Mouse (Mus musculus) neural tube, embryonic 12.5 days (tissue): Measurements from ENCODE around the gene Nrap. TPM values are rescaled to one million over a fixed set of nuclear protein-coding genes. Genes with fewer than 3 reads are reported as not detected.
A peak's percentile ranks its signal among the peaks of the same experiment; 100 is the strongest.
"Not testable (repeated sequence)": the region's sequence is repeated elsewhere in the genome, so short reads cannot be mapped to it uniquely, and the experiment has no call there.

Source experiments
- ATAC-seq: fragments of 200-750 bp; cut with Nextera tagmentation; 2 replicates; pipeline ENCODE4 v1.8.0; 2017; ENCODE audit warnings: low read depth, mild to moderate bottlenecking, moderate TSS enrichment, moderate library complexity; ENCODE audit not compliant: low FRiP score
- H3K27ac ChIP-seq: fragments of 300-500 bp; sonication (generic); 2 replicates; pipeline ENCODE4 v1.5.1; 2016
- H3K27me3 ChIP-seq: fragments of 300-500 bp; sonication (generic); replicated peaks from 2 replicates; pipeline ENCODE4 v1.6.1; 2016; ENCODE audit warnings: mild to moderate bottlenecking
- H3K36me3 ChIP-seq: fragments of 300-500 bp; sonication (generic); 2 replicates; pipeline ENCODE4 v1.6.1; 2016; ENCODE audit warnings: mild to moderate bottlenecking
- H3K4me1 ChIP-seq: fragments of 300-500 bp; sonication (generic); 2 replicates; pipeline ENCODE4 v1.6.1; 2016
- H3K4me2 ChIP-seq: fragments of 300-500 bp; sonication (generic); replicated peaks from 2 replicates; pipeline ENCODE4 v1.6.1; 2016; ENCODE audit warnings: mild to moderate bottlenecking
- H3K4me3 ChIP-seq: fragments of 300-500 bp; sonication (generic); 2 replicates; pipeline ENCODE4 v1.5.1; 2016
- H3K9ac ChIP-seq: fragments of 300-500 bp; sonication (generic); 2 replicates; pipeline ENCODE4 v1.6.1; 2016; ENCODE audit warnings: mild to moderate bottlenecking
- H3K9me3 ChIP-seq: fragments of 300-500 bp; sonication (generic); 2 replicates; pipeline ENCODE4 v1.6.1; 2016; ENCODE audit warnings: mild to moderate bottlenecking
- WGBS: fragments of 180-500 bp; shearing (Covaris S2); methylation state at CpG from one replicate; pipeline ENCODE4 v1.1.7; 2016; 5-methylcytosine and 5-hydroxymethylcytosine counted together
- polyA plus RNA-seq: library from polyadenylated mRNA; unstranded; fragments of >200 nt; fragmentation: Nextera tagmentation; extraction: Ambion mirVana; gene quantifications from 2 replicates; pipeline ENCODE4 v1.2.1, GENCODE M21; 2016

Gene Nrap
- polyA plus RNA-seq, 1 experiment from 2014 or later = 0.19 TPM

DNA sequence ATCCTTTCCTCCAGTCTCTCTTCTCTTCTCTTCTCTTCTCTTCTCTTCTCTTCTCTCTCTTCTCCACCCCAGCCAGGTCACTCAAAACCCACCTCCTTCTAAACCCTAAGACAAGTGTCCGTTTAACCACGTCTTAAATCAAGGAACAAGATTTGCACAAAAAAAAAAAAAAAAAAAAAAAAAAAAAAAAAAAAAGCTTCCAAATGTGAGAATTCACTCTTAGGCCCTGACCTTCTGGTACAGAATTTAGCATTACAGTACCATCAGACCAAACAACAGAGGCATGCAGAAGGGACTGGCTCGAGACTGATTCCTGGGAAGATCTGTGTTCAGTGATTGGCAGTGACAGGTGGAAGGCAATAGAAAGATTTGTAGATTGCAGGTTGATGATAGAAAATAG, 30.5 kb upstream of the Nrap start:
- Histone ChIP-seq H3K9me3 (no peaks in the 10 kb centered on the region), H3K4me3 (no peak overlapping the region), H3K9ac (no peak overlapping the region), H3K36me3 (no peaks in the 10 kb centered on the region), H3K4me2 (no peak overlapping the region), H3K4me1 (0 out of 2 replicates have a peak, but pooled peaks cover 4% of the 10 kb centered on the region), H3K27me3 (no peaks in the 10 kb centered on the region), H3K27ac (no peak overlapping the region)
- WGBS = 84% methylated on average over 3 of the region's 3 CpGs
- ATAC-seq = no peak

DNA sequence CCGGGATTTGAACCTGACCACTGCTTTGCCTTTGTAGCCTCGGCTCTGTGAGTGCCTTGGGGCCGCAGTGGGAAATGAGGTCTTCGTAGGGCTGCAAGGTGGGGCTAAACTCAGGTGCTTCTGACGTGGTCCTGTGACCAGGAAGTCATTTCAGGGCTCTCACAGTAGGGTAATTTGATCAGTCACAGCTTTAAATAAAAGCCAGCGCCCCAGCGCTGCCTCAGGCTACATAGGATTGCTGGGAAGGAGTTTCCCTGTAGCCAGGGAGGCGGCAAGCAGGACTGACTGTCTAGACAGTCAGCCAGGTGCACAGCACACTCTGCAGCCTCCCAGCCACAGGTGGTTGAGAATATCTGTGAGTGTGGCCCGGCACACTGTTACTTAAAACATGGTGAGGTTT, 29.6 kb upstream of the Nrap start:
- Histone ChIP-seq H3K27me3 (no peaks in the 10 kb centered on the region), H3K27ac (no peak overlapping the region), H3K4me1 (0 out of 2 replicates have a peak, but pooled peaks cover 4% of the 10 kb centered on the region), H3K36me3 (no peaks in the 10 kb centered on the region), H3K9ac (no peak overlapping the region), H3K4me3 (no peak overlapping the region), H3K4me2 (no peak overlapping the region), H3K9me3 (no peaks in the 10 kb centered on the region)
- 72% methylated on average over 9 of the region's 9 CpGs for WGBS
- no peak for ATAC-seq

DNA sequence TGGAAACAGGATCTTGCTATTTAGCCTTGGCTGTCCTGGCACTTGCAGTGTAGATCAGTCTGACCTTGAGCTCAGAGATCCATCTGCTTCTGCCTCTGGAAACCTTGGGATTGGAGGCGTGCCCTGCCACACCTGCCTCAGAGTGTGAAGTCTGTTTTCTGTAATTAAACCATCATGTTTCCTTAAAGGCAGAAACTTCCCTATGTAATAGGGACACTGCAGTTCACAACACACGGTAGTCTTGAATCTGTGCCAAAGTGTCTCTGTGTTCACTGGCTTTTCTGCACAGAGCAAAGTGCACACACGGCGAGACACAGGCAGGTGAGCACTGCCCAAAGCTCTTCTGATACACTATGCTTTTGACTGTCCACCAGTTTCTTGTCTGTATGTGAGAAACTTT, 28.6 kb upstream of the Nrap start:
- no peaks in the 10 kb centered on the region for H3K9me3 ChIP-seq
- WGBS = 92% methylated on average over 4 of the region's 4 CpGs
- no peak overlapping the region for H3K27ac ChIP-seq
- H3K27me3 ChIP-seq = no peaks in the 10 kb centered on the region
- 0 out of 2 replicates have a peak, but pooled peaks cover 3% of the 10 kb centered on the region for H3K4me1 ChIP-seq
- H3K9ac ChIP-seq = no peak overlapping the region
- ATAC-seq = no peak
- no peak overlapping the region for H3K4me3 ChIP-seq
- H3K36me3 ChIP-seq = no peaks in the 10 kb centered on the region
- H3K4me2 ChIP-seq = no peak overlapping the region

DNA sequence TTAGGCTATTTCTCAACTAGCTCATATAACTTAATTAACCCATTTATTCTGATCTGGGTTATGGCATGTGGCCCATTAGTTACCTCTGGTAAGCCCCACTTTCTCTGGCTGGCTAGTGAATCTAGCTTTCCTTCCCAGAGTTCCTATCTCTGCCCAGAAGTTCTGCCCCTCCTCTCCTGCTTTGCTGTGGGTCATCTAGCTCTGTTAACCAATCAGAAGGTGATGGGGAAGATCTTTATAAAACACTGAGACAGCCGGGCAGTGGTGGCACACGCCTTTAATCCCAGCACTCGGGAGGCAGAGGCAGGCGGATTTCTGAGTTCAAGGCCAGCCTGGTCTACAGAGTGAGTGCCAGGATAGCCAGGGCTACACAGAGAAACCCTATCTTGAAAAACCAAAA, 20.0 kb upstream of the Nrap start:
- not testable (repeated sequence) for ATAC-seq, H3K9me3 ChIP-seq, H3K4me3 ChIP-seq, H3K27ac ChIP-seq, H3K9ac ChIP-seq, H3K27me3 ChIP-seq, H3K4me2 ChIP-seq, H3K4me1 ChIP-seq, H3K36me3 ChIP-seq
- 94% methylated on average over 4 of the region's 4 CpGs for WGBS

DNA sequence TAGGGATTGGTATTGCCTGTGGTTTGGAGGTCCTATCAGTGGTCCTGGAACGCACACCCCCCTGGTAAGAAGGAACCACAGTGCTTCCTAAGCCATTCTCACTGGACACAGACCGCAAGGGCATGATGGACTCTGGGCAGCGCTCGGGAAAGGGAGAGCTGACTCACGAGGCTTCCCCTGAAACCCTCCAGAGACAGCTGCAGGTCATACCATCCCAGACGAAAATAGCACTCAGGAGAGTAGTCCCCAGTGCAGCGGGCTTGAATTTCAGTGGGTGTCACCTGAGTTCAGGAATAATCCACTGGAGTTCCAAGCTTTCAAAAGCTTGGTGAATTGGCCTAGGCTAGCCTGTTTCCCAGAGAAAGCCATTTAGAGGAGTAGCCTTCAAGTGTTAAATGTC, 16.7 kb upstream of the Nrap start:
- WGBS = 93% methylated on average over 7 of the region's 7 CpGs
- Histone ChIP-seq H3K4me3 (no peak overlapping the region), H3K4me1 (no peaks in the 10 kb centered on the region), H3K27ac (no peak overlapping the region), H3K9me3 (no peaks in the 10 kb centered on the region), H3K36me3 (peaks cover 4% of the 10 kb centered on the region; the same call in 1 of the 2 replicates), H3K4me2 (no peak overlapping the region), H3K9ac (no peak overlapping the region), H3K27me3 (no peaks in the 10 kb centered on the region)
- no peak for ATAC-seq

DNA sequence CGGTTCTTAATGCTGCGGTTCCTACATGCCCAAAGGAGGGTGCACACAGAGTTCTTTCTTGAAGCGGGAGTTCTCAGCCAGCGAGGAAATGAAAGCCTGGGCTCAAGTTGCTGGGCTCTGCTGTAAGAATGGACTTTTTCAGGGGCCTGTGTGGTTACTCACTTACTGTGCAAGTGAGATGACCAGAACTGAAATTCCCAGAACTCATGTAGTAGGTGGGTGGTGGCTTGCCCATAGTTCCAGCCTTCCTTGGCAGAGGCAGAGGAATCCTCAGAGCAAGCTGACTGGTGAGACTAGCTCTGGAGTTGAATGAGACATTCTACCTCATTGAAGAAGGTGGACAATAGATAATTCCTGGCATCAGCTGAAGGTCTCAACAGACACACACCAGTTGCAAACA, 16.0 kb upstream of the Nrap start:
- no peak overlapping the region for H3K4me3 ChIP-seq
- no peak overlapping the region for H3K27ac ChIP-seq
- no peaks in the 10 kb centered on the region for H3K27me3 ChIP-seq
- no peaks in the 10 kb centered on the region for H3K4me1 ChIP-seq
- H3K9me3 ChIP-seq = no peaks in the 10 kb centered on the region
- no peak overlapping the region for H3K9ac ChIP-seq
- H3K36me3 ChIP-seq = peaks cover 4% of the 10 kb centered on the region; the same call in 1 of the 2 replicates
- WGBS = 97% methylated on average over 4 of the region's 4 CpGs
- ATAC-seq = no peak
- no peak overlapping the region for H3K4me2 ChIP-seq

DNA sequence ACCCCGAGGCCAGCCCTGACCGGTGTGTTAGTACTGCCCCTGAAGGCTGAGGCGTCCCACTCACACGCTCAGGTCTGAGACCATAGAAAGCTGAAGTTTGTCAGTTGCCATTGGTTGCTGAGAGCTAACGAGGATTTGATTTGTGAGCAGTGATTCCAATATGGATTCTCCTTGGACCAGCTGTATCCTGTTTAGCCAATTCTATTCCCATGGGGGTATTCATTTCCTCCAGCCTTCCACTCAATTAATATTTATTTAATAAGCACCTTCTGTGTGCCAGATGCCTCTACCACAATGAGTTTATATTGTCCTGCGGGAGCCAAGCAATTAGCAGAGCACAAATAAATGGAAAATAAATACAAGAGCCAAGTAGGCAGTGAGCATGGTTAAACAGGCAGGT, 12.0 kb upstream of the Nrap start:
- H3K4me2 ChIP-seq = no peak overlapping the region
- H3K4me3 ChIP-seq = no peak overlapping the region
- no peak for ATAC-seq
- H3K36me3 ChIP-seq = no peaks in the 10 kb centered on the region
- H3K9ac ChIP-seq = no peak overlapping the region
- 74% methylated on average over 6 of the region's 6 CpGs for WGBS
- H3K9me3 ChIP-seq = no peaks in the 10 kb centered on the region
- H3K27ac ChIP-seq = no peak overlapping the region
- peaks cover 12% of the 10 kb centered on the region for H3K27me3 ChIP-seq
- H3K4me1 ChIP-seq = peaks cover 8% of the 10 kb centered on the region

DNA sequence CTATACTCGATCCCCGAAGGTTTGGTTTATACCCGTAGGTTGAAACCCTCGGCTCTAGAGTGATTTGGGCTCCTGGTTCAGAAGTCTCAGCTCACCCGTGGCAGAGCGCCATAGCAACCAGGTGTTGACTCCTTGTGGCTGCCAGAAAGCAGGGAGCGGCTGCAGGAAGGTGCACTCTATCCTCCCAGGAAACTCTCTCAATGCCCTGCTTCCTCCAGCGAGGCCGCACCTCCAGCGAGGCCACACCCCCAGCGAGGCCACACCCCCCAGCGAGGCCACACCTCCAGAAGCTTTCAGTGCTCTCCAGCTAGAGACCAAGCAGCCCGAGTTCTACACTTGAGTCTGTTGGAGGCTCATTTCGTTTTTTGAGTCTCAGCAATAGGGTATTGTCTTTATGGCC, 10.4 kb upstream of the Nrap start:
- no peak overlapping the region for H3K4me2 ChIP-seq
- H3K4me3 ChIP-seq = no peak overlapping the region
- H3K27ac ChIP-seq = no peak overlapping the region
- H3K27me3 ChIP-seq = peaks cover 28% of the 10 kb centered on the region
- no peak overlapping the region for H3K9ac ChIP-seq
- no peaks in the 10 kb centered on the region for H3K36me3 ChIP-seq
- H3K4me1 ChIP-seq = peaks cover 13% of the 10 kb centered on the region
- ATAC-seq = no peak
- 51% methylated on average over 14 of the region's 14 CpGs for WGBS
- no peaks in the 10 kb centered on the region for H3K9me3 ChIP-seq

DNA sequence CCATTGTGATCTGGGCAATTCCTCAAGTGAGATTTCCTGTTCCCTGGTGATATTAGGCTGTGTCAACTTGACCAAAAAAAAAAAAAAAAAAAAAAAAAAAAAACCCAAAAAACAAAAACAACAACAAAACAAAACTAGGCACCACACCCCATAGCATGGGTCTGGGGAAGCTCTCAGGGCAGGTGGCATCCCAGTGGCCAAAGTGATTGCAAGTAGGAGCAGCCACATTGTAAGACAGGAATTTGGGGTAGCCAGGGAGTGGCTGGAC, 8.6 kb upstream of the Nrap start:
- ATAC-seq = no peak
- Histone ChIP-seq H3K27me3 (peaks cover 39% of the 10 kb centered on the region), H3K4me2 (no peak overlapping the region), H3K27ac (no peak overlapping the region), H3K4me1 (peaks cover 13% of the 10 kb centered on the region), H3K36me3 (no peaks in the 10 kb centered on the region), H3K4me3 (no peak overlapping the region), H3K9me3 (no peaks in the 10 kb centered on the region), H3K9ac (no peak overlapping the region)

DNA sequence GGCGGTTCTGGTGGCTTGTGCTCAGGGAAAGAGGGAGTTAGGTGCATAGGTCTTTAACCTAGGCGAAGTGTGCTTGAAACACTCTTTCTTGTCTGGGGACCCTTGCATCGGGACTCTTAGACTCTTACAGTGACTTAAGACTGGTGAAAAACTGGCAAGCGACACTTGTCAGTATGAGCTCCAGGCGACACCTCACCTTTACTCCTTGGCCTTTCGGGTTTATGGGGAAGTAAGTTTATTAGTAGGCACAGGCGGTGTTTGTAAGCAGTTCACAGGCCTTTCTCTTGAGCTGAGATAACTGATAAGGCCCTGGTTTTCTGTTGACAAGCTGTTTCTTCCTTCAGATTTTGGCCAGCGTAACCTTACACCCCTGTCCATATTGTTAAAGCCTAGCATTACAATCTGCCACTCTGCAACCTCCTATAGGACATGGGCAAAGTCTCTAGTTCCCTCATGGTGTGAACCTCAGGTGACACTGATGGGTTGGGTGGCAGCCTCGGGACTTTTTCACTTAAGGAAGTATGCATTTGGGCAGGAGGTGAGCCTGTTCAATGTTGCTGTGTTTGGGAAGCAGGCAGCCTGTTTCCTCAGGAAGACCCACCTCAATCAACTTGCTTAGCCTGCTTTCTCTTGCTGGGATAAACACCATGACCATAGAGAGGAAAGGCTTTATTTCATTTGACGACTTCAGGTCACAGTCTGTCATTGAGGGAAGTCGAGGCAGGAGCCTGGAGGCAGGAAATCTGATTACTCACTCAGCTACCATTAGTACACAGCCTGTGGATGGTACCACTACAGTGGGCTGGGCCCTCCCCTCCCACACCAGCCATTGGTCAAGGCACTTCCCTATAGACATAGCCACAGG, 8.1 kb upstream of the Nrap start:
- no peaks in the 10 kb centered on the region for H3K9me3 ChIP-seq
- peak overlapping the region; percentile 54 for H3K4me3 ChIP-seq
- peak overlapping the region; percentile 96 for H3K4me2 ChIP-seq
- no peak for ATAC-seq
- no peaks in the 10 kb centered on the region for H3K36me3 ChIP-seq
- no peak overlapping the region for H3K27ac ChIP-seq
- WGBS = 63% methylated on average over 11 of the region's 11 CpGs
- H3K4me1 ChIP-seq = peaks cover 13% of the 10 kb centered on the region
- H3K27me3 ChIP-seq = peaks cover 39% of the 10 kb centered on the region
- H3K9ac ChIP-seq = peak overlapping the region; percentile 65; the same call in 1 of the 2 replicates

DNA sequence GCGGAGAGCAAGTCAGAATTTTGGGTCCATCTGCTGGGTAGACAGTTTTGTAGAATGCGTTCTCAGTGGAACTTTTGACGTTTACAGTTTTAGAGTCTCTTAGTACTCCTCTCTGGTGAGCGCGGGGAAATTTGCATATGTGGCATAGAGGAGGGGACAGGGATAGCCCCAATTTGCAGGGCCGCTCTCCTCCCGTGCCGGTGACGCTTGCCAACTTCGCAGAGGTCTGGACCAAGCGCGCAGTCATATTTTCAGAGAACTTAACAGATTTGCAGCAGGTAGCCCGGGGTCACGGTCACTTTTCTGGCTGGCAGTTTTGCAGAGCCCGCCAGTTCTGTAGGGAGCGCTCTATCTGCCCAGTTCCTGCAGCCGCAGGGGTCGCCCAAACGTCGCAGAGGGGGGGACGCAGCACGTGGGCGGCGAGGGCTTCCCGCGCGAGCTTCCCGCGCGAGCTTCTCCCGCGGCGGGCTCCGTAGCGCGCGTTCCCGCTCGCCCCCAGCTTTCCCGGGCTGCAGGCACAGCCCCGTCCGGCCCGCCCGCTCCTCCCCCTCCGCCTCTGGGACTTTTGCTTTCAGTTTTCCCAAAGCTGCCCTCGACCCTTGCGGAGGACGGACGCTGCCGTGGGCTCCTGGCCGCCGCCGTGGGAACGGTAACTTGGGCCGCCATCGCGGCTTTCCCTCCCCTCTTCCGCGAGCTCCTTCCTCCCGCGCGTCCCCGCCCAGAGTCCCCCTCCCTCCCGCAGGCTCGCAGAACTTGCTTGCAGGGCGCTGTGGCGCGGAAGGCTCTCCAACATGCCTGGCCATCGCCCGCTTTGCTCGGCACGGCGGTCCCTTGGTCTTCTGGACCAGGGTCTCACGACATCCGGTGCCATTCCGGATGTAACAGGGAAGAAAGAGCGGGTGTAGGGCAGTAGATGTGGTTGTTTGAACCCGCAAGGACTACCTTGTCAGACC, 7.1 kb upstream of the Nrap start, which contains the start of gene Casp7:
TSS of gene Casp7 (plus strand) at position 461 of the 953 bp plus-strand sequence.
- Histone ChIP-seq H3K4me2 (peak within 1 kb of the TSS; percentile 96), H3K4me1 (peaks cover 13% of the 10 kb centered on the region), H3K27me3 (peaks cover 39% of the 10 kb centered on the region), H3K9me3 (no peaks in the 10 kb centered on the region), H3K27ac (0 out of 2 replicates have a peak within 1 kb of the TSS, but pooled peaks have one; percentile 0), H3K36me3 (no peaks in the 10 kb centered on the region), H3K9ac (peak within 1 kb of the TSS; percentile 65), H3K4me3 (peak within 1 kb of the TSS; percentile 54)
- peak; percentile 56 for ATAC-seq
- under 1% methylated on average over 73 of the region's 78 CpGs for WGBS

DNA sequence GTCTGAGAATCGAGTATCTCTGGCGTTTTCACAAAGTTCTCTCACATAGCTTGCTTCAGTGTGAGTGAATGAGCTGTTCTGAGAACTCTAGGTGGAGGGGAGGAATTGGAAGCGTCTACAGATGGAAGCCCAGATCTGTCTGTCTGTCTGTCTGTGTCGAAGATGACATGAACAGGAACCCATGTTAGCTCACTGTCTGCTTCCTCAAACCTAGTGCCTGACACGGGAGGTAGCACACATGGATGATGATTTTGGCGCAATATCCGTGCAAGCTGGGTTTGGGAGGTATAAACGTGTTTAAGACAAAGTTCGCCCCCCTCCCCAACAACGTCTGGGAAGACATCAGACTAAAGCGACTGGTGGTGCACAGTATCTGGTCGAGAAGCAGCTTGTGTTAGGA, 6.4 kb upstream of the Nrap start:
- WGBS = 45% methylated on average over 12 of the region's 12 CpGs
- Histone ChIP-seq H3K4me2 (peak overlapping the region; percentile 96), H3K4me3 (peak overlapping the region; percentile 54; the same call in 1 of the 2 replicates), H3K36me3 (no peaks in the 10 kb centered on the region), H3K9me3 (no peaks in the 10 kb centered on the region), H3K4me1 (peaks cover 13% of the 10 kb centered on the region), H3K9ac (0 out of 2 replicates have a peak overlapping the region, but pooled peaks have one; percentile 65), H3K27ac (no peak overlapping the region), H3K27me3 (peaks cover 39% of the 10 kb centered on the region)
- ATAC-seq = no peak
